Mouse (Mus musculus) hindbrain, embryonic 10.5 days (tissue): ENCODE data around the gene Satb2. TPM values are rescaled to one million over a fixed set of nuclear protein-coding genes. Genes with fewer than 3 reads are reported as not detected.
"Not testable (repeated sequence)": the region's sequence is repeated elsewhere in the genome, so short reads cannot be mapped to it uniquely, and the experiment has no call there.

Source experiments
- DNase-seq: peaks from one replicate; pipeline ENCODE4 v3.0.0-alpha.2; 2017; ENCODE audit warnings: low spot score
- H3K27ac ChIP-seq: fragments of 300-500 bp; sonication (generic); 2 replicates; pipeline ENCODE4 v1.5.1; 2016; ENCODE audit warnings: mild to moderate bottlenecking, moderate library complexity
- H3K27me3 ChIP-seq: fragments of 300-500 bp; sonication (generic); 2 replicates; pipeline ENCODE4 v1.6.1; 2016; ENCODE audit warnings: mild to moderate bottlenecking; ENCODE audit not compliant: poor library complexity, insufficient read depth, severe bottlenecking
- H3K36me3 ChIP-seq: fragments of 300-500 bp; sonication (generic); 2 replicates; pipeline ENCODE4 v1.6.1; 2016; ENCODE audit warnings: mild to moderate bottlenecking, moderate library complexity
- H3K4me1 ChIP-seq: fragments of 300-500 bp; sonication (generic); replicated peaks from 2 replicates; pipeline ENCODE4 v1.6.1; 2016; ENCODE audit warnings: mild to moderate bottlenecking
- H3K4me3 ChIP-seq: fragments of 300-500 bp; sonication (generic); 2 replicates; pipeline ENCODE4 v1.5.1; 2016; ENCODE audit warnings: mild to moderate bottlenecking, moderate library complexity
- H3K9me3 ChIP-seq: fragments of 300-500 bp; sonication (generic); 2 replicates; pipeline ENCODE4 v1.6.1; 2016; ENCODE audit warnings: mild to moderate bottlenecking, moderate library complexity
- WGBS: fragments of 180-500 bp; shearing (Covaris S2); methylation state at CpG from one replicate; pipeline ENCODE4 v1.1.7; 2016; 5-methylcytosine and 5-hydroxymethylcytosine counted together
- polyA plus RNA-seq: library from polyadenylated mRNA; unstranded; fragments of >200 nt; fragmentation: Nextera tagmentation; extraction: Ambion mirVana; gene quantifications from 2 replicates; pipeline ENCODE4 v1.2.1, GENCODE M21; 2016

Satb2 gene
- polyA plus RNA-seq, 1 experiment from 2014 or later: 0.98 TPM

DNA sequence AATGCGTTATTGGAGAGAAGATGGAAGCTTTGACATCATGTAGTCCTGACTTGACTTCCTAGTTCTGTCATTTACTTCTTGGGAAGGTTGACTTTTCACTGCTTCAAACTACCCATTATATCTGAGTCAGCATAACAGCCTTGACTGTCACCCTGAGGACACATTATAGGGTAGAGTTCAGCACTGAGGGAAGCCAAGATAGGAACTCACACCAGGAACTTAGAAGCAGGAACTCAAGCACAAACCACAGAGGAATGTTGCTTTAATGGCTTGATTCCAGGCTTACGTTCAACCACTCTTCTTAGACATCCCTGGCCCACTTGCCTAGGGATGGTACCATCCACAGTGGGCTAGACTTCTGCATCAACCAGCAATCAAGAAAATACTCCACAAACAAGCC, 188.8 kb downstream of the Satb2 start:
- Histone ChIP-seq H3K27ac (no peak overlapping the region), H3K36me3 (no peaks in the 10 kb centered on the region), H3K9me3 (no peaks in the 10 kb centered on the region), H3K4me3 (no peak overlapping the region), H3K4me1 (no peaks in the 10 kb centered on the region), H3K27me3 (no peaks in the 10 kb centered on the region)
- WGBS: 92% methylated on average over 2 of the region's 2 CpGs
- DNase-seq: no peak

DNA sequence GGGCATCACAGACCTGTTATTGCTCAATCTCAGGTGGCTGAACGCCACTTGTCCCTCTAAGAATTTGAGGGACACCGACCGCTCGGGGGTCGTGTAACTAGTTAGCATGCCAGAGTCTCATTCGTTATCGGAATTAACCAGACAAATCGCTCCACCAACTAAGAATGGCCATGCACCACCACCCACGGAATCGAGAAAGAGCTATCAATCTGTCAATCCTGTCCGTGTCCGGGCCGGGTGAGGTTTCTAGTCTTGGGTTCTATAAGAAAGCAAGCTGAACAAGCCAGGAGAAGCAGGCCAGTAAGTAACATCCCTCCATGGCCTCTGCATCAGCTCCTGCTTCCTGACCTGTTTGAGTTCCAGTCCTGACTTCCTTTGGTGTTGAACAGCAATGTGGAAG, 196.3 kb downstream of the Satb2 start:
- not testable (repeated sequence) for DNase-seq, H3K27me3 ChIP-seq, H3K9me3 ChIP-seq, H3K4me3 ChIP-seq, H3K4me1 ChIP-seq, H3K27ac ChIP-seq, H3K36me3 ChIP-seq
- 94% methylated on average over 13 of the region's 13 CpGs for WGBS

DNA sequence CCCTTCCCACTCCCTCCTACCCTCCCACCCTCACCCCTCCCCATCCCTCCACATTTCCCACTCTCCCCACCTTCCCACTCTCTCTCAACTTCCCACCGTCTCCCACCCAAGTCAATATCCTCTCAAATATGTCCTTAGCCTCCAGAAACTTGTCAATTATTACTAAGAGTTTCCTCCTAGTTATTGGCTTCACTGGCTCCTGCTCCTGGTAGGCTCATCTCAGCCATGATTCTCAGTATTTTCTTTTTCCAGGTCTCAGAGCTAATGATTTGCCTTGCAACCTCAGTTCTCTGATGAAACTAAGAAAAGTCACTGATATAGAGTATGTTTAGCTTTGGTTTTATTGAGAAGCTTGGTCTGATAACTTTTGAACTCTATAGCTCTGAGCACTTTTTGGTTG, 214.2 kb downstream of the Satb2 start:
- Histone ChIP-seq H3K9me3 (no peaks in the 10 kb centered on the region), H3K4me3 (no peak overlapping the region), H3K27ac (no peak overlapping the region), H3K27me3 (no peaks in the 10 kb centered on the region), H3K36me3 (no peaks in the 10 kb centered on the region), H3K4me1 (no peaks in the 10 kb centered on the region)
- DNase-seq: no peak
- 87% methylated on average over 1 of the region's 1 CpGs for WGBS

DNA sequence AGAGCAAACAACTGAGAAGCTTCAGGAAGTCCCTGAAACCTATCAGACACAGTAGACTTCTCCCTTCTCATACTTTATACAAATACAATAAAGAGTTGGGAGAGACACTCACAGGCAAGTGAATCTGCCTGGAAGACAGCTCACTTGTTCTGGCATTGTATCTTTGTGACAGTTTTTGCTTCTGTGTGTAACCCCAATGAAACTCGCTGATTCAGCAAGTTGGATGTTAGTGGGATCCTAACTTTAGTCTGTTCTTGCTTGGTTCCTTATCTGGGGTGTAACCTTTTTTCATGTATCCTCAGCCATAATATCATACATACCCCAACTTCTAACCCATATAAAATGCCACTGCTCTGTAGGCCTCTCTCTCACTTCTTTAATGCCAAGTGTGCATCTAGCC, 216.9 kb downstream of the Satb2 start:
- DNase-seq: no peak
- WGBS: 97% methylated on average over 1 of the region's 1 CpGs
- Histone ChIP-seq H3K4me1 (no peaks in the 10 kb centered on the region), H3K9me3 (no peaks in the 10 kb centered on the region), H3K36me3 (no peaks in the 10 kb centered on the region), H3K4me3 (no peak overlapping the region), H3K27me3 (no peaks in the 10 kb centered on the region), H3K27ac (no peak overlapping the region)

DNA sequence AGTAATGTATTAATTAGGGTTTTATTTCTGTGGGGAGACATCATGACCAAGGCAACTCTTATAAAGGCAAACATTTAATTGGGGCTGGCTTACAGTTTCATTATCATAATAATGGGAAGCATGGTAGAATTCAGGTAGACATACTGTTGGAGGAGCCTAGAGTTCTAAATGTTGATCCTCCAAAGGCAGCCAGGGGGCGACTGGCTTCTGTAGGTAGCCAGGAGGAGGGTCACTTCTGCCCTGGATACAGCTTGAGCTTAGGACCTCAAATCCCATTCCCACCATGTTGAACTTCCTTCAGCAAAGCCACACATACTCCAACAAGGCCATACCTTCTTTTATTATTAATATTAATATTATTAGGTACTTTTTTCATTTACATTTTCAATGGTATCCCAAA, 225.2 kb downstream of the Satb2 start:
- Histone ChIP-seq H3K36me3 (no peaks in the 10 kb centered on the region), H3K27ac (no peak overlapping the region), H3K9me3 (no peaks in the 10 kb centered on the region), H3K4me1 (no peaks in the 10 kb centered on the region), H3K4me3 (no peak overlapping the region), H3K27me3 (no peaks in the 10 kb centered on the region)
- 67% methylated on average over 1 of the region's 1 CpGs for WGBS
- no peak for DNase-seq

DNA sequence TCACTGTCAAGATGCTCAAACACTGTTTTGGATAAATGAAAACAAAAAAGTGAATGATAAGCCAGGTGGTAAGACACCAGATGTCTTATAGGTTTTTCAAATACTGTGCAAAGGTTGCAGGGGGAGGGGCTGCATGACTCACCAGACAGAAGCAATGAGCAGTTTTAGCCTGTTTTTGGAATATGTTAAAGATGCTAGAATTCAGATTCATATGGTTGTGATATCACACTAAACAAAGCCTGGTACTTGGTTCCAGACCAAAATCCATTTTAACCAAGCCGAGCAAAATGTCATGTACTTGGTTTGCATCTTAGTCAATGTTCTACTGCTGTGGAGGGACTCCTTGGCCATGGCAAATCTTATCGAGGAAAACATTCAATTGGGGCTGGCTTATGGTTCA, 227.8 kb downstream of the Satb2 start:
- Histone ChIP-seq H3K27ac (no peak overlapping the region), H3K4me3 (no peak overlapping the region), H3K9me3 (no peaks in the 10 kb centered on the region), H3K27me3 (no peaks in the 10 kb centered on the region), H3K4me1 (no peaks in the 10 kb centered on the region), H3K36me3 (no peaks in the 10 kb centered on the region)
- WGBS: 92% methylated on average over 2 of the region's 2 CpGs
- DNase-seq: no peak

DNA sequence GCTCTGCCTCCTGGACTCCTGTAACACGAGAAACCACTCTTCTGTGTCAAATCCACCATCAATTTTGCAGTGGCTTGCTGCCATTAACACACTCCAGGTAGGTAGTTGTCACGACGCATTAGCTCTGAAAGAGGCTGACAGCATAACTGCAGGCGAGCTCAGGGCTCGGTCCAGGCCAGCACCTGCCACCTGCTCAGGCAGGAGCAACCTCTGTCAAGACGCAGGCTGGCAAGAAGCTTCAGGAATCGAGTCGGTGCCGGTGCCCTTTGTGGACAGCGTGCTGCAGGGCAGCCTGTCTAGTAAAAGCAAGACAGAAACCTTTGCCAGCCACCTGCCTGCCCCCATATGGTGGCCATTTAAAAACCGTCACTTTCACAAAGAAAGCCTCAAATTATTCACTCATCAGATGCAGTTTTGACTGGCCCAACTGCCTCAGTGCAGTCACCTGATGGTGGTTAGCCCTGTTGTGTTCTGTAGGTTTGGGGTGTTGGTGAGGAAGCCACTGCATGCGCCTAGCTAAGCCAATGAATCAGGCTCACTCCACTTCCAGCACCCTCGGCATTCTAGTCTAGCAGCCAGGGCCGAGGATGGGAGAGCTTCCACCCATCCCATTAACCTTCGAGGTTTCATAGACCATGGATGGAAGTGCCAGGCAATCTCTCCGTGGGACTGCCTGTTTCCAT, 228.7 kb downstream of the Satb2 start:
- Histone ChIP-seq H3K4me1 (no peaks in the 10 kb centered on the region), H3K36me3 (no peaks in the 10 kb centered on the region), H3K4me3 (no peak overlapping the region), H3K27ac (no peak overlapping the region), H3K9me3 (no peaks in the 10 kb centered on the region), H3K27me3 (no peaks in the 10 kb centered on the region)
- 85% methylated on average over 16 of the region's 16 CpGs for WGBS
- DNase-seq: no peak

DNA sequence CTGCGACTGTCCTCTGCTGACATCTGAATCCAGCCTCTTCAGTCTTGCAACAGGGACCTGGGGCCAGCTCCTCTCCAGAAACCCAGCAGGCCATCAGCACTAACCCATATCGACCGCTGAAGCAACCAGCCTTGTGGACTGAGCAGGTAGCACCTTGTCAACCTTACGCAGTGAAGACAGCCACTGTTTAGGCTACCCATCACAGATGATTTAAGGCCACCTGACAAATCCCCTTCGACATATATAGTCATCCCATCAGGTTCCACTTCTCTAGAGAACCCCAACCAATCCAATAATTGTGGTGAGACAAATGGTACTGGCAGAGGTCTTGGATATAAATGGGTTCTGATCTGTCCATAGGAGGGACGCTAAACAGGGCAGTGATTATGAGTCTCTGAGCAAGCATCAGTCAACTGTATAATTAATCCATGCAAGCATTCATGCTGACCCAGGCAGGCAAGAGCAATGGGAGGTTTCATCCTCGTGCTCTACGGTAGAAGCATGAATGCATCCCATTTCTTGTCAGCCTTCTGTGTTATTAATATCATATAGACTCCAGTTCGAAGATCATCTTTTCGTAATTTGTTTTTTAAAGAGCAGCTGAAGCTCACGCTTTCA, 229.5 kb downstream of the Satb2 start:
- WGBS: 90% methylated on average over 11 of the region's 11 CpGs

More for the DNA sequence above, 229.5 kb downstream of the Satb2 start:
- no peak for DNase-seq
- H3K4me3 ChIP-seq: no peak overlapping the region
- no peaks in the 10 kb centered on the region for H3K27me3 ChIP-seq
- no peaks in the 10 kb centered on the region for H3K9me3 ChIP-seq
- H3K4me1 ChIP-seq: no peaks in the 10 kb centered on the region
- H3K36me3 ChIP-seq: no peaks in the 10 kb centered on the region
- H3K27ac ChIP-seq: no peak overlapping the region
